Mouse (Mus musculus): ENCODE results near the gene Gfm2. TPM values are rescaled to one million over a fixed set of nuclear protein-coding genes. Genes with fewer than 3 reads are reported as not detected.
A peak's percentile ranks its signal among the peaks of the same experiment; 100 is the strongest.
"Not testable (repeated sequence)": the region's sequence is repeated elsewhere in the genome, so short reads cannot be mapped to it uniquely, and the experiment has no call there.

Gene Gfm2
- polyA plus RNA-seq, 1 experiment = 31.1 TPM

DNA sequence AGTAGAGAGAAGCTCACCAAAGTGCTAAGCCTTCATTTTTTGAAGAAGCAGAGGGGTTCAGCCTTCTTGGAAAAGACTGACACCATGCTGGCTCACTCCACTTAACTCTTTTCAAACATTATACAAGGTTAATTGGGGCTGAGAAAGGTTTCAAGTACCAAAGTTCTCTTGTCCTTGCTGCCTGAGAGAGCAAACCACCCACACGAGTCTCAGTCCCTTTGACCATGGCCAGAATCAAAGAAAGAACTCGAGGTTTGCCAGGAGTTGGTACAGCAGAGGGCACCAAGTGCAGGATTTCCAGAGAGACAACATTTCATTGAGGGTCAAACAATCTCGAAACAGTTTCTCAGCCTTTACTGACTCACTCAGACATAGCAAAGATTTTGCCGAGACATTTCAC is 28.7 kb upstream of the Gfm2 start:
- DNase-seq = no peak
- H3K27me3 ChIP-seq (ENCODE audit: control insufficient read depth, insufficient read depth, low read length) = no peaks in the 10 kb centered on the region
- no peak overlapping the region for H3K27ac ChIP-seq (ENCODE audit: control insufficient read depth, insufficient read depth, low read length)
- no peak overlapping the region for H3K4me3 ChIP-seq (ENCODE audit: control insufficient read depth, insufficient read depth, low read length)
- TF ChIP-seq POLR2A (IDR thresholded peaks at IDR 0.05; ENCODE audit: control insufficient read depth, extremely low read depth, insufficient read depth, low read length, poor library complexity) (no peak), CTCF (IDR thresholded peaks at IDR 0.05; ENCODE audit: borderline replicate concordance, control insufficient read depth, extremely low read depth, insufficient read depth, low read length, poor library complexity) (no peak)
- no peaks in the 10 kb centered on the region for H3K4me1 ChIP-seq (replicated peaks; ENCODE audit: control insufficient read depth, insufficient read depth, low read length)
- WGBS = 88% methylated on average over 4 of the region's 4 CpGs
- no peaks in the 10 kb centered on the region for H3K36me3 ChIP-seq (ENCODE audit: control insufficient read depth, insufficient read depth, low read length)

- Histone ChIP-seq H3K27me3 (ENCODE audit: control insufficient read depth, insufficient read depth, low read length) (no peaks in the 10 kb centered on the region), H3K4me3 (ENCODE audit: control insufficient read depth, insufficient read depth, low read length) (no peak overlapping the region), H3K27ac (ENCODE audit: control insufficient read depth, insufficient read depth, low read length) (no peak overlapping the region), H3K36me3 (ENCODE audit: control insufficient read depth, insufficient read depth, low read length) (no peaks in the 10 kb centered on the region), H3K4me1 (replicated peaks; ENCODE audit: control insufficient read depth, insufficient read depth, low read length) (no peaks in the 10 kb centered on the region)
- DNase-seq = no peak
- WGBS = 81% methylated on average over 3 of the region's 3 CpGs
- TF ChIP-seq CTCF (IDR thresholded peaks at IDR 0.05; ENCODE audit: borderline replicate concordance, control insufficient read depth, extremely low read depth, insufficient read depth, low read length, poor library complexity) = no peak
- no peak for TF ChIP-seq POLR2A (IDR thresholded peaks at IDR 0.05; ENCODE audit: control insufficient read depth, extremely low read depth, insufficient read depth, low read length, poor library complexity)
Measured at GRCm38 (mm10) chr13:97121341-97121740, 16.4 kb upstream of the Gfm2 start.

GRCm38 (mm10) chr13:97129654-97130053 is 8.1 kb upstream of the Gfm2 start:
- H3K27me3 ChIP-seq (ENCODE audit: control insufficient read depth, insufficient read depth, low read length); H3K27ac ChIP-seq (ENCODE audit: control insufficient read depth, insufficient read depth, low read length); H3K4me3 ChIP-seq (ENCODE audit: control insufficient read depth, insufficient read depth, low read length); DNase-seq; H3K4me1 ChIP-seq (replicated peaks; ENCODE audit: control insufficient read depth, insufficient read depth, low read length): not testable (repeated sequence)
- peaks cover 23% of the 10 kb centered on the region for H3K36me3 ChIP-seq (ENCODE audit: control insufficient read depth, insufficient read depth, low read length)
- WGBS = 95% methylated on average over 4 of the region's 4 CpGs

- peaks cover 28% of the 10 kb centered on the region for H3K36me3 ChIP-seq (ENCODE audit: control insufficient read depth, insufficient read depth, low read length)
- not testable (repeated sequence) for H3K4me3 ChIP-seq (ENCODE audit: control insufficient read depth, insufficient read depth, low read length); H3K4me1 ChIP-seq (replicated peaks; ENCODE audit: control insufficient read depth, insufficient read depth, low read length); H3K27ac ChIP-seq (ENCODE audit: control insufficient read depth, insufficient read depth, low read length); H3K27me3 ChIP-seq (ENCODE audit: control insufficient read depth, insufficient read depth, low read length); DNase-seq
- no CpG with 5 or more reads among the region's 2 CpGs for WGBS
Measured at GRCm38 (mm10) chr13:97130413-97130812, 7.3 kb upstream of the Gfm2 start.

DNA sequence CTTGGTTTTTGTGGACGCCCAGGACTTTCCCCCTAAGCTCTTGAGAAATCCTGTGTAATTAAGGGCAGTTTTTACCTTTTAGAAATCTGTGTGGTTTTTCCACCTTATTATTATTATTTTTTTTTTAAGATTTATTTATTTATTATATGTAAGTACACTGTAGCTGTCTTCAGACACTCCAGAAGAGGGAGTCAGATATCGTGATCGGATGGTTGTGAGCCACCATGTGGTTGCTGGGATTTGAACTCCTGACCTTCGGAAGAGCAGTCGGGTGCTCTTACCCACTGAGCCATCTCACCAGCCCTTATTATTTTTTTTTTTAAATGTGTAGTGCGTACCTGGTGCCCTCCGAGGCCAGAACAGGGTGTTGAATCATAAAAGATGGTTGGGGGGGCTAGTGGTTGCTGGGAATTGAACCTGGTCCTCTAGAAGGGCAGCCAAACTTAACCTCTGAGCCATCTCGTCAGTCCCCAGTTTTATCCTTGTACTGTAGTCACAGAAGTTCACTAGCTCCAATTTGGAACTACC is 731 bp downstream of the Gfm2 start:
- H3K27ac ChIP-seq (ENCODE audit: control insufficient read depth, insufficient read depth, low read length) = not testable (repeated sequence)

GRCm38 (mm10) chr13:97142321-97142720 is 4.6 kb downstream of the Gfm2 start:
- Histone ChIP-seq H3K27ac (ENCODE audit: control insufficient read depth, insufficient read depth, low read length) (no peak overlapping the region), H3K4me1 (replicated peaks; ENCODE audit: control insufficient read depth, insufficient read depth, low read length) (peaks cover 3% of the 10 kb centered on the region; the same call in 1 of the 2 replicates), H3K36me3 (ENCODE audit: control insufficient read depth, insufficient read depth, low read length) (peaks cover 20% of the 10 kb centered on the region), H3K4me3 (ENCODE audit: control insufficient read depth, insufficient read depth, low read length) (no peak overlapping the region), H3K27me3 (ENCODE audit: control insufficient read depth, insufficient read depth, low read length) (no peaks in the 10 kb centered on the region)
- 95% methylated on average over 7 of the region's 7 CpGs for WGBS
- DNase-seq = no peak
- no peak for TF ChIP-seq POLR2A (IDR thresholded peaks at IDR 0.05; ENCODE audit: control insufficient read depth, extremely low read depth, insufficient read depth, low read length, poor library complexity)
- no peak for TF ChIP-seq CTCF (IDR thresholded peaks at IDR 0.05; ENCODE audit: borderline replicate concordance, control insufficient read depth, extremely low read depth, insufficient read depth, low read length, poor library complexity)

More for the DNA sequence above, 731 bp downstream of the Gfm2 start:
- not testable (repeated sequence) for DNase-seq; H3K27me3 ChIP-seq (ENCODE audit: control insufficient read depth, insufficient read depth, low read length); H3K4me1 ChIP-seq (replicated peaks; ENCODE audit: control insufficient read depth, insufficient read depth, low read length)
- WGBS = 34% methylated on average over 8 of the region's 8 CpGs
- Histone ChIP-seq H3K4me3 (ENCODE audit: control insufficient read depth, insufficient read depth, low read length) (peak overlapping the region; percentile 98; the same call in 1 of the 2 replicates), H3K36me3 (ENCODE audit: control insufficient read depth, insufficient read depth, low read length) (peaks cover 25% of the 10 kb centered on the region)

GRCm38 (mm10) chr13:97145834-97146233 is 8.1 kb downstream of the Gfm2 start:
- 61% methylated on average over 4 of the region's 4 CpGs for WGBS

More at GRCm38 (mm10) chr13:97145834-97146233, 8.1 kb downstream of the Gfm2 start:
- Histone ChIP-seq H3K4me1 (replicated peaks; ENCODE audit: control insufficient read depth, insufficient read depth, low read length) (no peaks in the 10 kb centered on the region), H3K27ac (ENCODE audit: control insufficient read depth, insufficient read depth, low read length) (no peak overlapping the region), H3K4me3 (ENCODE audit: control insufficient read depth, insufficient read depth, low read length) (no peak overlapping the region), H3K27me3 (ENCODE audit: control insufficient read depth, insufficient read depth, low read length) (no peaks in the 10 kb centered on the region), H3K36me3 (ENCODE audit: control insufficient read depth, insufficient read depth, low read length) (peaks cover 30% of the 10 kb centered on the region)
- peak; percentile 53 for DNase-seq
- TF ChIP-seq POLR2A (IDR thresholded peaks at IDR 0.05; ENCODE audit: control insufficient read depth, extremely low read depth, insufficient read depth, low read length, poor library complexity) = no peak
- TF ChIP-seq CTCF (IDR thresholded peaks at IDR 0.05; ENCODE audit: borderline replicate concordance, control insufficient read depth, extremely low read depth, insufficient read depth, low read length, poor library complexity) = no peak

Measured in thymus, adult 2 months (tissue).